Mouse (Mus musculus): ENCODE data around the gene Acot3. TPM values are rescaled to one million over a fixed set of nuclear protein-coding genes. Genes with fewer than 3 reads are reported as not detected.
"Not testable (repeated sequence)": the region's sequence is repeated elsewhere in the genome, so short reads cannot be mapped to it uniquely, and the experiment has no call there.

Gene Acot3
- polyA plus RNA-seq, 1 experiment from 2014 or later = 0.17 TPM

DNA sequence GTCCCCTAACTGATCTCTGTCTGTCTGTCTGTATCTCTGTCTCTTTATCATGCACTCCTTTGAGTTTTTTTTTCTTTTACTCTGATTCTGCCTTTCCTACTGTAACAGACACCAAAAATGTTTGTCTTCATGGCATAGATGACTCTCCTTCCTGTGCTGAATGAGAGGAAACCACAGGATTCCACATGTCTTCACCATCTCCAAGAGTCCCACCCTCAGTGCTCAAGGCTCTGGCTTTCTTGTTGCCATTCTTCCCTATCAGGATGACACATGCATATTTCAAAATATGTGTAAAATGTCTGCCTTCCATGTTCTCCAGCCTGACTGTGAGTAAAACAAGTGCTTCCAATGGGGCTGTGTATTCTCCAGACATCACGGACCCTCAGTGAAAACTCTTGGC, 5.0 kb upstream of the Acot3 start:
- Histone ChIP-seq H3K27me3 (peaks cover 1% of the 10 kb centered on the region), H3K36me3 (no peaks in the 10 kb centered on the region), H3K4me1 (no peaks in the 10 kb centered on the region), H3K4me3 (no peak overlapping the region), H3K27ac (no peak overlapping the region), H3K9me3 (peaks cover 11% of the 10 kb centered on the region), H3K4me2 (replicated peaks) (no peak overlapping the region), H3K9ac (no peak overlapping the region)
- ATAC-seq (ENCODE audit: low FRiP score, low read depth) = no peak
- 94% methylated on average over 1 of the region's 1 CpGs for WGBS

DNA sequence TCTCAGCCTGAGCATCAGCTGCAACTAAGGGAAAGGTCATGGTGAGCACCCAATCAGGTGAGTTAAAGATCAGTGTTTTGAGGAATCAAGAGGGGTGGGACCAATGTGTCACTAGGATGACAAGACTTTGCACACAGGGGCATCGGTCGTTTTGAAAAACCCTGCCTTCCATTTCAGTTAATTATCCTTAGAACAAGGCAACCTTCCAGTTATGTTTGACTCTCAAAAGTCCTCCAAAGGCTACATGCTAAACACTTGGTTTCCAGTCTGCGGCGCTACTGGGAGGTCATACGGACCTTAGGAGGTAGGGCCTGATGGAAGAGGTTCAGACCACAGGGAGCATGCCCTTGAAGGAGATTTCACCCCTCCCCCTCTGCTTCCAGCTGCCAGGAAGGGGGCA, 1.2 kb upstream of the Acot3 start:
- not testable (repeated sequence) for H3K4me1 ChIP-seq; H3K4me3 ChIP-seq; H3K36me3 ChIP-seq; H3K27ac ChIP-seq; ATAC-seq (ENCODE audit: low FRiP score, low read depth); H3K9ac ChIP-seq; H3K4me2 ChIP-seq (replicated peaks)
- Histone ChIP-seq H3K9me3 (peaks cover 11% of the 10 kb centered on the region), H3K27me3 (peaks cover 24% of the 10 kb centered on the region)
- 80% methylated on average over 5 of the region's 5 CpGs for WGBS

DNA sequence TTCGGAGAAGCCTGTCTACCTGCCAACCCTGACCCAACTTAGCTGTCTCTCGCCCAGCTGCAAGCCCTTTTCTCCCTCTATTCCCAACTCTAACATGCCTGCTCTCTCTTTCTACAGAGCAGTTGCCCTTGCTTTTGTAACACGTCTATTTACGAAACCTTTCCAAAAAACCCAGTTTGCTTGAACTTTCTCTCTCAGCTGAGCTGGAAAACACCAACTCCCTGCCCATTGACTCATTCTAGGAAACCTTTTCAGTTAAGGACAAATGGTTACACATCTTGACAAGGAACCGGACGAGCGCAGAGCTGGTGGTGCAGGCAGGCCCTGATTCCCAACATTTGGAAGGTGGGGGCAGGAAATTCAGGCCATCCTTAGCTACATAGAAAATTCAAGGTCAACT, 665 bp downstream of the Acot3 start:
- H3K9ac ChIP-seq = no peak overlapping the region
- no peaks in the 10 kb centered on the region for H3K36me3 ChIP-seq
- peaks cover 4% of the 10 kb centered on the region; the same call in 1 of the 2 replicates for H3K4me1 ChIP-seq
- 0 out of 2 replicates have a peak overlapping the region, but pooled peaks have one; percentile 87 for H3K4me2 ChIP-seq (replicated peaks)
- no peak overlapping the region for H3K27ac ChIP-seq
- no peak for ATAC-seq (ENCODE audit: low FRiP score, low read depth)
- H3K27me3 ChIP-seq = peaks cover 24% of the 10 kb centered on the region
- no peak overlapping the region for H3K4me3 ChIP-seq
- peaks cover 10% of the 10 kb centered on the region for H3K9me3 ChIP-seq
- WGBS = 90% methylated on average over 7 of the region's 7 CpGs

DNA sequence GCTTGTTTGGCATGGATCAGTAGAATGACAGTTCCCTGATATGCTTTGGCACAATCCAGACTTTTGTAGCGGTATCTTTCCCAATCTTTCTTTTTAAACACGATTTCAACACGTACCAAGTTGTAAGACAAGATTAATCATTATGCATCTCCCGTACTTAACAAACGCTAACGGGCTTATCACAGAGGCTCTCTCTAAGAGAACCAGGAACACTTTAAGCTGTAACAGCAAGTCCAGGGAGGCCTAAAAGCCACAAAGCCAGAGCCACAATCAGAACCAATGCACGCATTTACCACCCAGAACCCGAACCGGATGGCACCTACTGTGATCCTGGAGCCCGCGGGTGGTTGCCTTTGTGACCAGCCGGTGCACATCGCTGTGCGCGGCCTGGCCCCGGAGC, 1.2 kb downstream of the Acot3 start:
- no peak for ATAC-seq (ENCODE audit: low FRiP score, low read depth)
- Histone ChIP-seq H3K36me3 (no peaks in the 10 kb centered on the region), H3K4me1 (peaks cover 4% of the 10 kb centered on the region; the same call in 1 of the 2 replicates), H3K9me3 (peaks cover 4% of the 10 kb centered on the region), H3K4me3 (peak overlapping the region; percentile 51), H3K4me2 (replicated peaks) (peak overlapping the region; percentile 87), H3K9ac (peak overlapping the region; percentile 62), H3K27me3 (peaks cover 24% of the 10 kb centered on the region), H3K27ac (no peak overlapping the region)
- WGBS = 14% methylated on average over 16 of the region's 16 CpGs

DNA sequence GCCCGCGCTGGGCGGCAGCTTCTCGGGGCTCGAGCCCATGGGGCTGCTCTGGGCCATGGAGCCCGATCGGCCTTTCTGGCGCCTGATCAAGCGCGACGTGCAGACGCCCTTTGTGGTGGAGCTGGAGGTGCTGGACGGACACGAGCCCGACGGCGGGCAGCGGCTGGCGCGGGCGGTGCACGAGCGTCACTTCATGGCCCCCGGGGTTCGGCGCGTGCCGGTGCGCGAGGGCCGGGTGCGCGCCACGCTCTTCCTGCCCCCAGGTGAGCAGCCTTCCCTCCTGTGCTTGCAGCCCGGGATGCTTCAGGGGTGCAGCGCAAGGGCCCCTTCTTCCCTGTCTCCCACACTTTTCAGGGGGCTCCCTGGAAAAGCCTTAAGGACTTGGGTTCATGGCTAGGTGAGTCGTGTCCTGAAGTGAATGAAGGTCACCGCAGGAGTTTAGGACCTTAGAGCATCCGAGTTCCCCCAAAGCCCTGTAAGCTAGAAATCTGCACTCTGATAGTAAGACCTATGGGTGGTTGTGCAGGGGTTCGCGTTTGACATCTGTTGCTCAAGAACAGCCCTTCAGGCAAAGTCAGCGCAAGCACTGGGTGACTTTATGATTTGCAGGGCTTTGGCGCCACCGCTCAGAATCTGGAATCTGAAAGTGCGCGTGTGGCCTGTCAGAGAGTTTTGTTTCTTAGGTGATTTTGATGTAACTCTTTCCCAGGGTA, 1.9 kb downstream of the Acot3 start:
- WGBS = 2% methylated on average over 41 of the region's 46 CpGs
- peaks cover 24% of the 10 kb centered on the region for H3K27me3 ChIP-seq
- H3K36me3 ChIP-seq = no peaks in the 10 kb centered on the region
- ATAC-seq (ENCODE audit: low FRiP score, low read depth) = no peak
- peak overlapping the region; percentile 62 for H3K9ac ChIP-seq
- no peaks in the 10 kb centered on the region; the same call in 1 of the 2 replicates for H3K9me3 ChIP-seq
- H3K4me1 ChIP-seq = peaks cover 4% of the 10 kb centered on the region; the same call in 1 of the 2 replicates
- no peak overlapping the region for H3K27ac ChIP-seq
- peak overlapping the region; percentile 87 for H3K4me2 ChIP-seq (replicated peaks)
- peak overlapping the region; percentile 51 for H3K4me3 ChIP-seq

DNA sequence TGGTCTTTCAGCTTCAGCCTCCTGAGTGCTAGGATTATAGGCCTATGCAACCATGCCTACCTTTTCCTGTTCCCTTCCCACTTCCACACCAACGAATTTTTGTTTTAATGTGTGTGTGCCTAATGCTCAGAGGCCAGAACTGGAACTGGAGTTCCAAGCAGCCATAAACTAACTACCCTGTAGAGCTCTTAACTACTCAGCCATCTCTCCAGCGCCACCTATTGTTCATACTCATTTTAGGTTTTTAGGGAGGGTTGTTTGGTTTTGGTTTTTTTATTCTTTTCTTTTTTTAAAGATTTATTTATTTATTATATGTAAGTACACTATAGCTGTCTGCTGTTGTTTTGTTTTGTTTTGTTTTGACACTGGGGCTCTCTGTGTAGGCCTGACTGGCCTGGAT, 9.0 kb downstream of the Acot3 start:
- Histone ChIP-seq H3K9me3 (no peaks in the 10 kb centered on the region), H3K36me3 (no peaks in the 10 kb centered on the region), H3K4me1 (no peaks in the 10 kb centered on the region), H3K27me3 (peaks cover 3% of the 10 kb centered on the region; the same call in 1 of the 2 replicates), H3K27ac (no peak overlapping the region), H3K4me2 (replicated peaks) (no peak overlapping the region), H3K4me3 (no peak overlapping the region), H3K9ac (no peak overlapping the region)
- ATAC-seq (ENCODE audit: low FRiP score, low read depth) = no peak
- 37% methylated on average over 2 of the region's 2 CpGs for WGBS

DNA sequence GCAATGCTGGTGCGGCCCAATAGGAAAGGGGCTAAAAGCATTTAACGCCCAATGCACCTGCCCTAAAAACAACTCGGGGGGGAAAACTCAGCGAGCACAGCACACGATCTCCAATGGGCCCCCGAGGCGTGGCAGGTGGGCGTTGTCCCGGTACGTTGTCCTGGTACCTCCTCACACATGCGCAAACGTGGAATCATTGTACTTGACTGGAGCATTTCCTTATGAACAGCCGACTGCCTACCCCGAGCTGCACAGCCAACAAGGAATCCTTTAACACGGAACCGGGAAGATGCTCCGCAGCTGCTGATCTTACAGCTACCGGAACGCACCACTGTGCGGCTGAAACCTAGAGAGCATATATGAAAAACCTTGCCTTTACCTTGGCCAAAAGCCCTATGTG, 10.4 kb downstream of the Acot3 start:
- no peaks in the 10 kb centered on the region for H3K36me3 ChIP-seq
- H3K27me3 ChIP-seq = peaks cover 12% of the 10 kb centered on the region; the same call in 1 of the 2 replicates
- H3K27ac ChIP-seq = no peak overlapping the region
- no peak overlapping the region for H3K4me2 ChIP-seq (replicated peaks)
- H3K9me3 ChIP-seq = no peaks in the 10 kb centered on the region
- WGBS = 94% methylated on average over 20 of the region's 20 CpGs
- H3K4me3 ChIP-seq = no peak overlapping the region
- no peak overlapping the region for H3K9ac ChIP-seq
- no peak for ATAC-seq (ENCODE audit: low FRiP score, low read depth)
- H3K4me1 ChIP-seq = no peaks in the 10 kb centered on the region

DNA sequence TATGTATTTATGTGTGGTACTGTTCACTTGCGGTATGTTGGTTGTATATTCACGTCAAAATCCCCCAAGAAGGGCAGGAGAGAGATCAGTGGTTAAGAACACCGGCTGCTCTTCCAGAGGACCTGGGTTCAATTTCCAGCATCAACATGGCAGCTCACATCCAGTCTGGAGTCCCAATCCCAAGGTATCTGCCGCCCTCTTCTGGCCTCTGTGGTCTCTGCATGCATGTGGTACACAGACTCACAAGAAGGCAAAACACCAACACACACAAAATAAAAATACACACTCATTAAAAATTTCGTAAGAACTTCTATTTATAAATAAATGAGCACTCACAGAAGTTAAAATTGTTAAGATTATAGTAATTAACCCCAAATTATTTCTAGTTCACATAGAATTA, 11.3 kb downstream of the Acot3 start:
- ATAC-seq (ENCODE audit: low FRiP score, low read depth) = no peak
- Histone ChIP-seq H3K9me3 (no peaks in the 10 kb centered on the region), H3K4me3 (no peak overlapping the region), H3K27me3 (peaks cover 20% of the 10 kb centered on the region), H3K9ac (no peak overlapping the region), H3K4me1 (no peaks in the 10 kb centered on the region), H3K36me3 (no peaks in the 10 kb centered on the region), H3K4me2 (replicated peaks) (no peak overlapping the region), H3K27ac (no peak overlapping the region)
- WGBS = 68% methylated on average over 5 of the region's 5 CpGs

DNA sequence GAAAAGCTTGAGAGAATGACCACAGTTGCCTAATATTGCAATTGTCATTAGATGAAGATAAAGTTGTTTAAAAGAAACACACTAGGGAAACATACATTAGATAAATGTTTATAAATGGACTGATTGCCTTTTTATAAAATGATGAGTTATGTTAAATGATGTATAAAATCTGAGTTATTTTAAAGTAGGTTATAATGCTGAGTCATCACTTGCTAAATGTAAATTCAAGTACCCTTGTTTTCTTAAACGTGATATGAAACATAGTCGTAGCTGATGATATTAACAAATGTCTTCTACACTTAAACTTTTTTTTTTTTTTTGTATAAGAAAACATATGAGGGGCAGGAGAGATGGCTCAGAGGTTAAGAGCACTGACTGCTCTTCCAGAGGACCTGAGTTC, 11.9 kb downstream of the Acot3 start:
- no peaks in the 10 kb centered on the region for H3K4me1 ChIP-seq
- H3K9me3 ChIP-seq = no peaks in the 10 kb centered on the region
- H3K27me3 ChIP-seq = peaks cover 26% of the 10 kb centered on the region
- H3K36me3 ChIP-seq = no peaks in the 10 kb centered on the region
- 83% methylated on average over 2 of the region's 2 CpGs for WGBS
- no peak overlapping the region for H3K27ac ChIP-seq
- no peak overlapping the region for H3K4me3 ChIP-seq
- ATAC-seq (ENCODE audit: low FRiP score, low read depth) = no peak
- H3K9ac ChIP-seq = no peak overlapping the region
- no peak overlapping the region for H3K4me2 ChIP-seq (replicated peaks)

DNA sequence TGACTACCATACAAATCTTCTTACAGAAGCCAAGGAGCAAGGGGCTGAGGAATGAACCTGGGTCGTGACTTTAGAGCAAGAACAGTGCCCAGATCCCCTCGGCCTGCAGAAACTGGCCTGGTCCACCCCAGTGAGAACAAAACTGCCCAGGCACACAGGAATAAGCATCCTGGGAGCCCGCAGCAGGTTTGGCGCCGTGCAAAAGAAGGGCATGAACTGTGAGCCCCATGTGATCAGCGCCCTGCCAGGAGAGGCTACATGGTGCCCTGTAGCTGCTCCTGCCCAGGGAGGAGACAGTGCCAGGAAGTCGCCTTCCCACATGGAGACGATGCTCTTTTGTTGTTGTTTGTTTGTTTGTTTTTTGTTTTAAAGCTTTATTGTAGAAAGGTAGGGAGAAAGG, 12.7 kb downstream of the Acot3 start:
- Histone ChIP-seq H3K4me3 (no peak overlapping the region), H3K4me1 (0 out of 2 replicates have a peak, but pooled peaks cover 2% of the 10 kb centered on the region), H3K36me3 (no peaks in the 10 kb centered on the region), H3K9ac (no peak overlapping the region), H3K9me3 (no peaks in the 10 kb centered on the region), H3K27ac (no peak overlapping the region), H3K4me2 (replicated peaks) (no peak overlapping the region), H3K27me3 (peaks cover 34% of the 10 kb centered on the region)
- ATAC-seq (ENCODE audit: low FRiP score, low read depth) = no peak
- 77% methylated on average over 8 of the region's 8 CpGs for WGBS

DNA sequence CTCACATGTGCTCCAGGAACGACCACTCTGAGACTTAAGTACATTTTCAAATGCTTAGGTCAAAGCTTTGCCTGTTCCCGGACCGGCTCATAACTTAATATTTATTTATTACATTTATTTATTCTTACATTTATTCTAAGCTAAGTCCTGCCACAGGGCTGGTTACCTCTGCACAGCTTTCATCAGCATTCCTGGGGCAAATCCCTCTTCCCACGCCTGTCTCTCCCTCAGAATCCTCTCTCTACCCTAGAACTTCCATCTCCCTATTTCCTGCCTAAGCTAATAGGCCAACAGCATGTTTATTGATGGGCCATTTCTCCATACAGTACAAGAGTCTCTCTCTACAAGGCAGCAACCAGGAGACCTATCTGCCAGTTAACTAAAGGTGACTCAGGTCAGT, 15.8 kb downstream of the Acot3 start:
- Histone ChIP-seq H3K4me2 (replicated peaks) (no peak overlapping the region), H3K4me1 (0 out of 2 replicates have a peak, but pooled peaks cover 5% of the 10 kb centered on the region), H3K4me3 (no peak overlapping the region), H3K9ac (no peak overlapping the region), H3K36me3 (no peaks in the 10 kb centered on the region), H3K27ac (no peak overlapping the region), H3K27me3 (peaks cover 48% of the 10 kb centered on the region), H3K9me3 (no peaks in the 10 kb centered on the region)
- 72% methylated on average over 4 of the region's 4 CpGs for WGBS
- no peak for ATAC-seq (ENCODE audit: low FRiP score, low read depth)

DNA sequence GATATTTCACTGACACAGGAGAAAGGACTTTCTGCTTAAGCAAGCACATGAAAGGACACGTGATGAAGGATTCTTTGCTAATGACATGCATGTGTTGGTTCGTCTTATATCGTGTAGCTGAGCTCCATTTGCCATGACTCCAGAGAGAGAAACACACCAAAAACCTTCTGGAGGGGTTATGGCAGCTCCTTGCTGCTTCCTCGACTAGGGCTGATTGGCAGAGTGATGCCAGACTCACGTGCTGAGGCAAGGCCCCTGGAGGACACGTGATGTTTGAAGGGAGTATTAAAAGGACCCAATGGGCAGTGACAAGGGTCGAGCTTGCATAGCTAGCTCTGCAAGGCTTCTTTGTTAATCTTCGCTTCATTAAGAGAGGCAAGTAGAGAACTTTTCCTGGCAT, 16.4 kb downstream of the Acot3 start:
- Histone ChIP-seq H3K27me3 (peaks cover 48% of the 10 kb centered on the region), H3K4me1 (0 out of 2 replicates have a peak, but pooled peaks cover 5% of the 10 kb centered on the region), H3K4me2 (replicated peaks) (no peak overlapping the region), H3K9ac (no peak overlapping the region), H3K36me3 (no peaks in the 10 kb centered on the region), H3K9me3 (no peaks in the 10 kb centered on the region), H3K4me3 (no peak overlapping the region), H3K27ac (no peak overlapping the region)
- WGBS = 59% methylated on average over 8 of the region's 8 CpGs
- no peak for ATAC-seq (ENCODE audit: low FRiP score, low read depth)

DNA sequence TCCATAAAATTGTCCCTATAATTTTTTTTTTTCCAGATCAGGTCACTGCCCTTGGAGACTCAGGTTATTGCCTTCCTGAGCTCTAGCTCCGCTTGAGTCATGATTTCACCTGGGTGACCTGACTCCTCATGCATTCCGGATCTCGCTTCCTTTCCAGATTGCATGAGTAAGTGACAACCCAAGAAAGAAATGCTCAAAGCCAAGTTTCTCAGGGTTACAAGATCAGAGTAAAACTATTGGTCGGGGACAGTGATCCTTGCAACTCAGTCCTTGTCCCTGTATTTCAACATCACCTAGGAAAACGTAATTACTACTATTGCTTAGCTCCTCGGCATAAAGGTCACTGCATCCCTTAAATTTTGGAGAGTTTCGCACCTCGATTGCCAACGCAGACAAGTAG, 17.0 kb downstream of the Acot3 start, which contains the start of gene Acot5:
Gene Acot5, plus strand, starts transcription at position 340 of the 400 bp plus-strand sequence.
- H3K4me2 ChIP-seq (replicated peaks) = peak within 1 kb of the TSS; percentile 74
- peak within 1 kb of the TSS; percentile 55; the same call in 1 of the 2 replicates for H3K9ac ChIP-seq
- H3K27ac ChIP-seq = no peak within 1 kb of the TSS
- peak within 1 kb of the TSS; percentile 44 for H3K4me3 ChIP-seq
- no peaks in the 10 kb centered on the region for H3K36me3 ChIP-seq
- no peaks in the 10 kb centered on the region for H3K9me3 ChIP-seq
- 0 out of 2 replicates have a peak, but pooled peaks cover 5% of the 10 kb centered on the region for H3K4me1 ChIP-seq
- peaks cover 48% of the 10 kb centered on the region for H3K27me3 ChIP-seq
- WGBS = 47% methylated on average over 9 of the region's 9 CpGs
- no peak for ATAC-seq (ENCODE audit: low FRiP score, low read depth)
